Comparison of ENCODE assay signal across 24 mouse cellular contexts in genomic region chr6:71352866-71353427, GRCm38 (mm10). TPM values are rescaled to one million over a fixed set of nuclear protein-coding genes. Genes with fewer than 3 reads are reported as not detected.
"Had no signal": no experiment of that assay in that cellular context is flagged by ENCODE, and none has a peak within 500 bp of the region (broad histone marks: within the 10 kb centered on the region; RNA-seq: fewer than 3 reads in every experiment).

No protein-coding gene starts in this region.

- H3K27me3 ChIP-seq: liver, embryonic 13.5 days; liver, embryonic 15.5 days; lung, embryonic 15.5 days; midbrain, embryonic 13.5 days; midbrain, embryonic 15.5 days; neural tube, embryonic 12.5 days; stomach, embryonic 15.5 days had no signal

- H3K4me2 ChIP-seq: liver, embryonic 11.5 days; liver, embryonic 13.5 days; liver, embryonic 15.5 days; lung, embryonic 15.5 days; midbrain, embryonic 11.5 days; midbrain, embryonic 13.5 days; midbrain, embryonic 15.5 days; neural tube, embryonic 12.5 days; stomach, embryonic 15.5 days had no signal

- H3K27ac ChIP-seq: liver, embryonic 13.5 days; liver, embryonic 15.5 days; lung, embryonic 15.5 days; macrophage; midbrain, embryonic 13.5 days; midbrain, embryonic 15.5 days; neural tube, embryonic 12.5 days; stomach, embryonic 15.5 days; stomach, postnatal 0 days had no signal

- H3K4me3 ChIP-seq: liver, embryonic 13.5 days; liver, embryonic 15.5 days; lung, embryonic 15.5 days; megakaryocyte, embryonic 14.5 days; midbrain, embryonic 13.5 days; midbrain, embryonic 15.5 days; neural tube, embryonic 12.5 days; stomach, embryonic 15.5 days had no signal

- DNase-seq: liver, embryonic 13.5 days; liver, postnatal 0 days; lung, adult 2 months; lung, postnatal 14 days; lung, postnatal 36 days; right cerebral cortex, postnatal 25 days; right cerebral cortex, postnatal 4 days had no signal

- H3K36me3 ChIP-seq: liver, embryonic 13.5 days; liver, embryonic 15.5 days; lung, embryonic 15.5 days; midbrain, embryonic 13.5 days; midbrain, embryonic 15.5 days; neural tube, embryonic 12.5 days; stomach, embryonic 15.5 days had no signal

- ATAC-seq: liver, postnatal 0 days; lung, postnatal 0 days; midbrain, embryonic 13.5 days; midbrain, embryonic 15.5 days had no signal

- H3K9ac ChIP-seq: liver, embryonic 13.5 days; liver, embryonic 15.5 days; liver, postnatal 0 days; lung, embryonic 15.5 days; midbrain, embryonic 13.5 days; midbrain, embryonic 15.5 days; neural tube, embryonic 12.5 days; stomach, embryonic 15.5 days had no signal

- H3K9me3 ChIP-seq: liver, embryonic 13.5 days; lung, embryonic 15.5 days; midbrain, embryonic 13.5 days; midbrain, embryonic 15.5 days; stomach, embryonic 15.5 days had no signal

- H3K4me1 ChIP-seq: liver, embryonic 13.5 days; liver, embryonic 15.5 days; lung, embryonic 15.5 days; megakaryocyte, embryonic 14.5 days; midbrain, embryonic 13.5 days; midbrain, embryonic 15.5 days; neural tube, embryonic 12.5 days; stomach, embryonic 15.5 days had no signal

RNA-seq across cellular contexts. Expression of gene Cd8a, which starts 20.3 kb away (rescaled TPM):
- total RNA-seq: megakaryocyte progenitor cell, adult 5-6 weeks; midbrain, postnatal 0 days had no signal
- polyA plus RNA-seq: liver, embryonic 11.5 days; liver, embryonic 13.5 days; liver, embryonic 15.5 days; midbrain, embryonic 11.5 days; midbrain, embryonic 13.5 days; midbrain, embryonic 15.5 days; midbrain, postnatal 0 days; neural tube, embryonic 12.5 days; neural tube, embryonic 14.5 days; stomach, postnatal 0 days had no signal

RNA-seq across cellular contexts. Expression of gene Cd8b1, which starts 30.4 kb away (rescaled TPM):
- total RNA-seq: megakaryocyte progenitor cell, adult 5-6 weeks; midbrain, postnatal 0 days had no signal
- polyA plus RNA-seq: liver, embryonic 11.5 days; liver, embryonic 13.5 days; liver, embryonic 15.5 days; liver, postnatal 0 days; midbrain, embryonic 11.5 days; midbrain, embryonic 13.5 days; midbrain, embryonic 15.5 days; midbrain, postnatal 0 days; neural tube, embryonic 12.5 days; neural tube, embryonic 14.5 days; stomach, postnatal 0 days had no signal

RNA-seq across cellular contexts. Expression of gene Smyd1, which starts 30.9 kb away (rescaled TPM):
- total RNA-seq: megakaryocyte progenitor cell, adult 5-6 weeks; monocyte, adult 5-6 weeks; neutrophil, adult 5-6 weeks had no signal
- polyA plus RNA-seq: macrophage; midbrain, embryonic 13.5 days had no signal
